Mouse (Mus musculus): ENCODE measurements at regions not wholly inside any gene's neighbourhood (a gene's known extent, or its start where the extent isn't known, plus 50 kb on each side); places are given as distances from the start of the nearest gene placed in this dataset.

GRCm38 (mm10) chr16:24068250-24068813, 79.7 kb upstream of the Bcl6 start:
- TF ChIP-seq EP300 (IDR thresholded peaks at IDR 0.05; ENCODE audit: insufficient read depth, low read depth, low read length) (no peak), CTCF (IDR thresholded peaks at IDR 0.05; ENCODE audit: low read depth, low read length) (no peak)

All from ES-Bruce4 (cell line).